Mouse (Mus musculus) embryonic stem cell, embryonic (primary cell): Measurements from ENCODE around the gene Chd9.
"Not testable (repeated sequence)": the region's sequence is repeated elsewhere in the genome, so short reads cannot be mapped to it uniquely, and the experiment has no call there.

Experiments used
- CTCF ChIA-PET, 4 experiments: fragments of 300-600 bp in 2 of 4; fragments of 350-600 bp in 2 of 4; sonication (Branson Sonifier 250); formaldehyde crosslinking; loops; one replicate each; lab custom pipeline; 2022; ENCODE audit warnings: inconsistent platforms in 2 of 4; lab: Charles Lee
- POLR2A ChIA-PET, 4 experiments: fragments of 300-600 bp in 2 of 4; fragments of 350-600 bp in 2 of 4; sonication (Branson Sonifier 250); formaldehyde crosslinking; loops; one replicate each; lab custom pipeline; 2022; ENCODE audit warnings: antibody characterized with exemption in 4 of 4, inconsistent platforms in 1 of 4; lab: Charles Lee

Chd9 gene

DNA sequence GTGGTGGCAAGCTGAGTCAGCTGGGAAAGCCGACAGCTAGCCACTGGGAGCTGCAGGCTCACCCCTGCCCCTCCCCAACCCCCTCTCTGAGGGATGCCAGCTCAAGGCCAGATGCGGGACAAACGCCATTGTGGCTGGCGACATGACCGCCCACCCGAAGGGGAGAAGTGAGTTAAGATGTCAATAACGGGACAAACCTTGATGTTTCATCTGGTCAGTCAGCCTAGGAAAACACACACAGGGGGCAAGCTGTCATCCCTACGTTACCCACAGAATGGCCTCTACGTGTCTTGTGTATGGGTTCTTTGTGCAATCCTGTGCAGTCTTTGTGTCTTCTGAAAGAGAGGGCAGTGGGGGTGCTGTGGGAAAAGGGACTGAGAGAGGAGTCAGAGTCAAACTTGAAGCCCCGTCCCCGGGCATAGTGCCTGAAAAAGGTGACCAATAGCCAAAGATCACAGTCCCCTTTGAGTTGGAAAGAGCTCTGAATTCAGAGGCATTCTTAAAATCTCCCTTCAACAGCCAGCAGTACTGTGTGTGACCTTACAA, 49.4 kb downstream of the Chd9 start:
- CTCF ChIA-PET, result interaction anchor here in 2 of 4 experiments (1.1 to 2.2 kb wide), 2 partner anchors 30 to 59 kb away, joined by 3 to 5 read pairs; no protein-coding TSS in a partner anchor
- POLR2A ChIA-PET, result interaction anchor here in 3 of 4 experiments (0.6 to 5.9 kb wide), 18 partner anchors 8 to 256 kb away, joined by 3 to 28 read pairs (median 4); partner anchors contain the start of gene Chd9 (in 1 of the 3)

- POLR2A ChIA-PET, result interaction anchor here in 3 of 4 experiments (0.9 to 5.9 kb wide), 12 partner anchors 8 to 62 kb away, joined by 3 to 28 read pairs (median 4); partner anchors contain the start of gene Chd9 (in 1 of the 3)
- CTCF ChIA-PET, result interaction anchor here in 1 of 4 experiments (2.2 kb wide), 1 partner anchor 58 kb away, joined by 5 read pairs; no protein-coding TSS in a partner anchor
Observed at GRCm38 (mm10) chr8:90878551-90878950, 50.4 kb downstream of the Chd9 start.

- POLR2A ChIA-PET, result interaction anchor here in 3 of 4 experiments (1.3 to 5.9 kb wide), 4 partner anchors 10 to 25 kb away, joined by 3 to 28 read pairs (median 4); no protein-coding TSS in a partner anchor
- CTCF ChIA-PET, result interaction anchor here in 1 of 4 experiments (1.2 kb wide), 1 partner anchor 51 kb away, joined by 3 read pairs; no protein-coding TSS in a partner anchor
Observed at GRCm38 (mm10) chr8:90880041-90880440, 51.9 kb downstream of the Chd9 start.

DNA sequence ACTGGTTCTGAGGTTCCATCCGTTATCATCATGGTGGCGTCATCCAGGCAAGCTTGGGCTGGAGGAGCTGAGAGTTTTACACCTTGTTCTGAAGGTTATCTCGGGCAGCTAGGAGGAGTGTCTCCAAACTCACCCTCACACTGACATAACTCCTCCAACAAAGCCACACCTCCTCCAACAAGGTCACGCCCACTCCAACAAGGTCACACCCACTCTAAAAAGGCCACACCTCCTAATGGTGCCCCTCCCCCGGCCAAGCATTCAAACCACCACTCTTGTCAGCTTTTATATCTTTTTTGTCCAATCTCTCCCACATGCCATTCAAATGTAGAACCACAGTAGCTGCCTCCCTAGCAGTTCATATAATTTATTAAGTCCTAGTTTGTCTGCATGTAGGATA, 53.0 kb downstream of the Chd9 start:
- ChIA-PET POLR2A (interaction anchor here in 3 of 4 experiments (0.7 to 5.9 kb wide), 17 partner anchors 8 to 74 kb away, joined by 3 to 28 read pairs (median 4); no protein-coding TSS in a partner anchor), CTCF (interaction anchor here in 2 of 4 experiments (0.8 to 1.7 kb wide), 2 partner anchors 27 to 52 kb away, joined by 3 to 5 read pairs; partner anchors contain the start of gene Chd9 (in 1 of the 2))

GRCm38 (mm10) chr8:90882088-90882691, 54.0 kb downstream of the Chd9 start:
- CTCF ChIA-PET, result interaction anchor here in 1 of 4 experiments (1.7 kb wide), 1 partner anchor 53 kb away, joined by 5 read pairs; the partner anchor contains the start of gene Chd9
- POLR2A ChIA-PET, result interaction anchor here in 3 of 4 experiments (0.6 to 4.3 kb wide), 15 partner anchors 10 to 54 kb away, joined by 3 to 20 read pairs (median 3); partner anchors contain the start of gene Chd9 (in 2 of the 3)

GRCm38 (mm10) chr8:90885671-90886368, 57.7 kb downstream of the Chd9 start:
- CTCF ChIA-PET, result no interaction called here
- POLR2A ChIA-PET, result interaction anchor here in 1 of 4 experiments (0.7 kb wide), 3 partner anchors 10 to 36 kb away, joined by 3 to 4 read pairs (median 3); no protein-coding TSS in a partner anchor

- CTCF ChIA-PET, result not testable (repeated sequence)
- POLR2A ChIA-PET, result interaction anchor here in 1 of 4 experiments (0.7 kb wide), 3 partner anchors 10 to 37 kb away, joined by 3 to 4 read pairs (median 3); no protein-coding TSS in a partner anchor
Observed at GRCm38 (mm10) chr8:90886369-90886712, 58.2 kb downstream of the Chd9 start.

- POLR2A ChIA-PET, CTCF ChIA-PET: not testable (repeated sequence)
Observed at GRCm38 (mm10) chr8:90887328-90887727, 59.2 kb downstream of the Chd9 start.

DNA sequence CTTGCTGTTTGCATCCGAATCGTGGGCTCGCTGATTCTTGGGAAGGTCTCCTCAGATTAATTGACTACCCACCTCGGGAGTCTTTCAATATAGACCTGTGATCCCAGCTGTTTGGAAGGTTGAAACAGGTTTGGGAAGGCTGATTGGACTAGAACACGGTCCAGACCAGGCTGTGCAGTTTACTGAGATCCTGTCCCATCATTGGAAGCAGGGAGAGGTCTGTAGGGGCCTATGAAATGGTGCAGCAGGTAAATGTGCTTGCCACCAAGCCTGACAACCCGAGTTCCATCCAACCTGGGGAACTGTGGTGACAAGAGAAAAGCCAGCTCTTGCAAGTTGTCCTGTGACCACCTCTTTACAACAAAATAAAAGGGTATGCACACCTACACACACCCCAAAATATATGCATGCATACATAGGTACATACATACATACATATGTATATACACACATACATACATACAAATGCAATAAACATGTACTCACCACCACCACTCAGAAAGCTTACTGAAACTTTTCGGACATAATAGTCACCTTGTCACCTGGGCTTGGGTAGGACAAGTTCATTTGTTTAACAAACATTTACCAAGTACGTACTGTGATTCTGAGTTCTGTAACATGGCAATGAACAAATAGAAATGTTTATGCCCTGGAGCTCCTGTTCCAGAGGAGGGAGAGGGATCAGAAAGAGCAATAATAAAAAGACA, 63.9 kb downstream of the Chd9 start:
- ChIA-PET POLR2A (interaction anchor here in 3 of 4 experiments (0.6 to 5.1 kb wide), 16 partner anchors 10 to 59 kb away, joined by 3 to 34 read pairs (median 4); no protein-coding TSS in a partner anchor), CTCF (interaction anchor here in 1 of 4 experiments (1.3 kb wide), 1 partner anchor 15 kb away, joined by 3 read pairs; no protein-coding TSS in a partner anchor)

- CTCF ChIA-PET, result interaction anchor here in 1 of 4 experiments (1.3 kb wide), 1 partner anchor 15 kb away, joined by 3 read pairs; no protein-coding TSS in a partner anchor
- POLR2A ChIA-PET, result interaction anchor here in 3 of 4 experiments (0.6 to 5.1 kb wide), 17 partner anchors 9 to 88 kb away, joined by 3 to 34 read pairs (median 4); no protein-coding TSS in a partner anchor
Observed at GRCm38 (mm10) chr8:90892579-90892919, 64.4 kb downstream of the Chd9 start.

DNA sequence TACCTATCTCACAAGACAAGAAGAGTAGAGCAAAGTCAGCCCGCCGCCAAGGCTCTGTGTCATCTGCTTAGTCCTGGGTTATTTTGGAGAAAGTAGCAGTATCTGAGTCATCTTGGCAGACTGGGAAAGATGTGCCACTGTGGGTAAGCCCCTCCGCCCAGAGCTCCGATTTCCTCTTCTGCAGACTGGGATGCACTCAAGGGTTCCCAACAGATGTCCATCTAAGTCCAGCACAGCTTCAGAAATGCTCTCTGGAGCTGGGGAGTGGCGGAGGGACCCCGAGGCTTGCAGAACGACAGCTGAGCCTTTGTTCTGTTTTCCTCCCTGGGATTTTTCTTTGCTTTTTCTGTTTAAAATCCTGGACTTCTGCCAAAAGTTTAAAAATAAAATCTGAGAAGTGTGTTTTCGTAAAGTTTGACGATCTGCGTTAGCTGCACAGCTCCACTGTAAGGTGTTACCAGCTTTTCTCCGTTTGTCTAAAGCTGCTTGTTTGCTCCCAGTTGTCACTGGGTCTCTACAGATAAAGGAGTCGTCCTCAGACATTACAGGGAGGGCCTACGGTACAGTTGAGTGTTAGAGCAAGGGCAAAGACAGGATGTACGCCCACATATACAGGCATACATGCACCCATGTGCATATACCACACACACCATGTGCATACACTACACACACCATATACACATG, 66.2 kb downstream of the Chd9 start:
- ChIA-PET CTCF (interaction anchor here in 1 of 4 experiments (1.3 kb wide), 1 partner anchor 10 kb away, joined by 3 read pairs; no protein-coding TSS in a partner anchor), POLR2A (interaction anchor here in 3 of 4 experiments (1.1 to 5.1 kb wide), 6 partner anchors 11 to 18 kb away, joined by 3 to 34 read pairs (median 12); no protein-coding TSS in a partner anchor)

DNA sequence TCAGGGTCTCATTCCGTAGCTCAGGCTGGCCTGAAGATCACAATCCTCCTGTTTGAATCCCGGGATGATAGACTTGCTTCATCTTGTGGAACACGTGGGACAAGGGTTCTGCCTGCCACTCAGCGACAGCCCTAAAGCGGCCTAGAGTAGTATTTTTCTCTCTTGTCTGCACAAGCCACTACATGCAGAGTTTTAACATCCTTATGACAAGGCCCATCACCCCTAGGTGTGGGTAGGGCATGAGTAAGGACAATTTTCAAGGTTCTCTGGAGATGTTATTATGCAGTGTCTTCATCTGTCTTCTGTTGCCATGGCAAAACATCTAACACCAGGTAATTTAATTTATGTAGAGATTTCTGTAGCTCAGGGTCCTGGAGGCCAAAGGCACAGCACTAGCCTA, 69.2 kb downstream of the Chd9 start:
- CTCF ChIA-PET, result no interaction called here
- POLR2A ChIA-PET, result interaction anchor here in 2 of 4 experiments (0.6 to 4.7 kb wide), 8 partner anchors 10 to 79 kb away, joined by 3 to 19 read pairs (median 4); no protein-coding TSS in a partner anchor

- POLR2A ChIA-PET, result interaction anchor here in 1 of 4 experiments (1.5 kb wide), 1 partner anchor 22 kb away, joined by 4 read pairs; no protein-coding TSS in a partner anchor
- CTCF ChIA-PET, result no interaction called here
Observed at GRCm38 (mm10) chr8:90898578-90898977, 70.4 kb downstream of the Chd9 start.

- ChIA-PET CTCF (no interaction called here), POLR2A (interaction anchor here in 3 of 4 experiments (0.6 to 1.6 kb wide), 6 partner anchors 9 to 120 kb away, joined by 3 to 5 read pairs (median 3); partner anchors contain the start of gene Chd9 (in 1 of the 3))
Observed at GRCm38 (mm10) chr8:90902002-90902401, 73.8 kb downstream of the Chd9 start.

GRCm38 (mm10) chr8:90904171-90904706, 76.1 kb downstream of the Chd9 start:
- ChIA-PET POLR2A (interaction anchor here in 3 of 4 experiments (0.6 to 5.7 kb wide), 18 partner anchors 10 to 79 kb away, joined by 3 to 34 read pairs (median 4); partner anchors contain the start of gene Chd9 (in 1 of the 3)), CTCF (interaction anchor here in 1 of 4 experiments (1.4 kb wide), 1 partner anchor 76 kb away, joined by 3 read pairs; the partner anchor contains the start of gene Chd9)

DNA sequence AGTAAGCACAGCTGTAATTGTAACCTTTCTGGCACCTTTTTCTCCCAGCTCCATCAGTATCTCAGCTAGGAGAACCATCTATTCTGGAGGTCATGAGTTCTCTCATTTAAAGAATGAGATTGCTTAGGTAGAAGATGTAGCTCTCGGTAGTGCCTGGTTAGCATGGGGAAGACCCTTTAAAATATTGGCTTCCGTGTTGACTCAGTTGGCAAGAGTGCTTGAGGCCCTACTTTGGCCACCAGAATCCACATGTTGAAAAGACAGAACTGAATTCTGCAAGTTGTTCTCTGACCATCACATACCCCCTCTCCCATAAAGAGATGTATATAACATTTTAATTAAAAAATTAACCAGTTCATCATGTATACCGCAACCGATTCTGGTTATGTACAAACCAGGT, 78.8 kb downstream of the Chd9 start:
- ChIA-PET POLR2A (interaction anchor here in 2 of 4 experiments (0.8 to 5.7 kb wide), 17 partner anchors 10 to 227 kb away, joined by 3 to 34 read pairs (median 5); partner anchors contain the start of gene Chd9 (in 2 of the 2)), CTCF (interaction anchor here in 3 of 4 experiments (0.7 to 1.1 kb wide), 4 partner anchors 14 to 79 kb away, joined by 3 to 4 read pairs (median 3); partner anchors contain the start of gene Chd9 (in 1 of the 3))
